Mouse (Mus musculus): ENCODE data around the gene Etv6.

Etv6 gene

DNA sequence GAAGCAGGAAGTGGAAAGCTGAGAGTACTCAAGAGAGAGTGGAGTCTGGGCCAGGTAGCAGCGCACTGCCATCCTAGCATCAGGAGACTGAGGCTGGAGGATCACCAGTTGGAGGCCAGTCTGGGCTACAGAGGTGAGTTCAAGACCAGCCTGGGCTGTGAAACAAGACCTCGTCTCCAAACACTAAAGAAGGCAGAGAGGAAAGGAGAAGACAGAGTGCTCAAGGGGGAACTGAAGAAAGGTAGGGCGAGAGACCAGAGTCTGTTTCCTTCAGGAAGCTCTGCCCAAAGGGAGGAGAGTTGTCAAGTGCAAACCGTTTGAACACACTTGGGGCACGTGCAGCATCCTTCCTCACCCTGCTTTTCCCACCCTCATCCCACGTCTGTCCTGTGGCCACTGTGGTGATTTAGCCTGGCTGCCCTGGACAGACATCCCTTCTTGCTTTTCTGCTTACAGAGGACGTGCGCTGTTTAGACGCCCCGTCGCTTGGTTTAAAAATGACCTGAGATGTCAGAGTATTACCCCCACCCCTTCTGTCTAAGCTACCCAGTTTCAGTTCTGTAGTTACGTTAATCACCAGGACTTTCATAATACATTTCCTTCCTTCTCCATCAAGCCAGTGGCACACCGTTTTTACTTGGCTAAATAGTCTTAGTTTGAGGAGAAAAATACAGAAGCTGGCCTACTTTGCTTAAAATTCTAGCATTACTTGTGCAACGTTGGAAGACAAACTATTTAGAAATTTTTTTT is 79.9 kb downstream of the Etv6 start:
- DNase-seq, result no peak

DNA sequence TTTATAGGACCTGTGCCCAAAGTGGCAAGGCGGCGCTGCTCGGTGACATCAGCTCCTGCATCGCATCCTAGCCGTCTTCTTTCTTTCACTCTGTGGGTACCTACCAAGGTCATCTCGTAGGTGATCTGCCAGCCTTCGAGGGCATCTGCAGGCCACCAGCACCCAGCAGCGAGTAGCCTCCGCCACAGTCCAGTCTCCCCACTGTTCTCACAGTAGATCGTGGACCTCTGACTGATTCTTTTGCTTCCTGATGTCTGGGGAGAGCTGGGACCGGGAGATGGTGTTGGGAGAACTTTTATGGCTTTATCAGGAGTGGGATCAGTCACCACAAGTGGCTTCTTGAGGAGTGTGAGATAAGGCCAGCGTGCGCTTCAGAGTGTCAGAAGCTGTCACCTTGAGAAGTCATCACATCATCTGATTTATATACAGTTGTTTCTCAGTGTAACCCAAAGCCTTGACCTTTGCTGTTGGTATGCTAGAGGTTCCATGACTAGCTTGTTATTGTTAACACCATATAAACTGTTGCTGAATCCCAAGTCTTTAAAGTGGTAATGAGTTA is 82.0 kb downstream of the Etv6 start:
- DNase-seq, result no peak

DNA sequence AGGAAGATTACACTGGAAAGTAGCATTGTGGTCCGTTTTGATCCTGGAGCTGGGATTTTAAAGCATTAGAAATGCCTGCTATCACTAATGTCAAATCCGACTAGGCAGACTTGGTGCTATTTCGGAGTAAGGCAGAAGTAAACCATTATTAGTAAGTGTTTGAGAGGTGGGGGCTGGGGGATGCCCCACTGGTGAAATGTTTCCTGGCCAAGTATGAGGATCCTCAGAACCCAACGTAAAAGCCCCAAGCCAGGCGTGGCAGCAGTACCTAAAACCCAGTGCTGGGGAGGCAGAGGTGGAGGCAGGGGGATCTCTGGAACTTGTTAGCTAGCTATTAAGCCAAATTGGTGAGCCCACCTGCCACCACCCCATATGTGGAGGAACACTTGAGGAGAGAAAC is 83.0 kb downstream of the Etv6 start:
- no peak for DNase-seq

DNA sequence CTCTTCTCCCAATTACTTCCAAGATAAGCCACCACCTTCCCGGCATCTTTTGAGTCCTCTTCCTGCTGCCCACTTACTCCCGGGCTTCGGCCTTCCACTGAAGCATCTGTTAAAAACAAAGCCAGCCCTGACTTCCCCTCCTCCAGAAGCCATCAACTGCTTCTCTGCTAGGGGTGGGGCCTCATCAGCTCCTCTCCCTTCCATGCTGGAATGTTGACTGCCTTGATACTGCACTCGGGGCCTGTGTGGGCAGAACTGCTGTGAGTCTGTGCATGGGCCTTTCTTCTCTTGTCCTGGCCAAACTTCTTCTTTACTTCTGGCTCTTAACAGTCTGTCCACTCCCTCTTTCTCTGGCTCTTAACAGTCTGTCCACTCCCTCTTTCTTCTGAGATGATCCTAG is 83.6 kb downstream of the Etv6 start:
- DNase-seq, result no peak

DNA sequence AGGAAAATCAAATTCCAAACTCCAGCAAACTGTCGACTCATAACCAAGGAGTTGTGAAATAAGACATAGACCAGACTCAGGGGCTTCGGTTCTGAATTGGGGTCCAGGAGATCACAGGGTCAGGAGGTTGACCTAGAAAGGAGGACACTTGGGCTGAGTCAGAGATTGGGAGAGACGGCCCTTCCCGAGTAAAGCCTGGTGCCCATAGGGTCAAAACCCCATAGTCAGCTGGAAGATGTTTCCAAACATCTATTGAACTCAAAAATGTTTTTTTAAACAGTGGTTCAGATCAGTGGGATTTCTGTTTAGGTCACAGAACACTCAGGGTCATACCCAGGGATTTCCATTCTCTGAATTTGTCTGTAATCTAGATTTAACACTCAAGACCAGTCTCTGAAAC is 84.7 kb downstream of the Etv6 start:
- no peak for DNase-seq

DNA sequence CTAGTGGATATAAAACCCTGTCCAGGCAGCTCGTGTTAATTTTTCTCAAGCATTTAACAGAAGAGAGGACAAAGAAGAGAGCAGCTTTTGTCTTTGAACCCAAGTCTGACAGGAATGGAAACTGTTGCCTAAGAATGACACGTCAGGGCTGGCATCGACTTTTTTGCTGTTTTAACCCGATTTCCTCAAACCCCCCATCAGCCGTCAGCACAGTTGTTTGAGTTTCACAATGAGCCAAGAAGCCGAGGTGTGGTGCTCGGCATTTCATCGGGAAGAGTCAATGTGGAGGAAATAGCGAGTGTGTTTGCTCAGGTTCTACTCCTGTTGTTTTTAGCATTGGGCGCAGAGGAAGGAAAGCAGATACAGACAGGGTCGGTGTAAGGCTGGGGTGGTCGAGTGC is 85.2 kb downstream of the Etv6 start:
- DNase-seq, result no peak

DNA sequence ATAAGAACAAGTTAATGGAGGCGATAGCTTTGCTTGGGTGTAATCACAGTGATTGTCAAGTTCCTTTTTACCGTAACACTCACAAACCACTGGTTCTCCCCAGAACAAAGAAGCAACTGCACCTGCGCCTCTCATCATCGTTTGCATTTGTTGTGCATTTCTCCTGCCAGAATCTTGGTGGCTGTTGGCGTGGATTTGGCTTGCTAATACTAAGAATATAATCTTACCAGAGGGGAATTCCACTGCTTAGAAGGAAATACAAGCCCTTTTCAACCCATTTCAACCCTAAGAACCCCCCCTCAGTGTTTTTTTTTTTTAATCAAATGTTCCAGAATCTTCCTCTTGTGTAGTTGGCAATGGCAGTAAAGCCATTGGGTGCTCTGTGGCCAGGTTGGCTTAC is 87.4 kb downstream of the Etv6 start:
- no peak for DNase-seq

DNA sequence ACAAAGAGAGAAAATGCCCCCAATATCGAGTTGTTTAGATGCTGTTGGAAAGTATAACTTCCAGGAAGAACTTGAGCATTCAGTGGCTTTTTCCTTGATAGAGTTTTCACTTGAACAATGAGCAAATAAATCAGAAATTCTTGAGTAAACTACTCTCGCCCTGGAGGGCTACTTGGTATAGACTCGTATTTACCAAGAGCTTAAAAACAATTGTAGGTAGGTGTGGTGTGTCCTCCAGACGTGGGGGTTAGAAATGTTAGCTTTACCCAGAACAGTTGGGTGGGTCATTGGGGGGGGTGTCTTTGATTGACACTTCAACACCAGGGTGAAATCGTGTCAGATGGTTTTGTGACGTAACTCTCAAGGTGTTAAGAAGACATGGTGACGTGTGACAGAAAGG is 88.0 kb downstream of the Etv6 start:
- no peak for DNase-seq

DNA sequence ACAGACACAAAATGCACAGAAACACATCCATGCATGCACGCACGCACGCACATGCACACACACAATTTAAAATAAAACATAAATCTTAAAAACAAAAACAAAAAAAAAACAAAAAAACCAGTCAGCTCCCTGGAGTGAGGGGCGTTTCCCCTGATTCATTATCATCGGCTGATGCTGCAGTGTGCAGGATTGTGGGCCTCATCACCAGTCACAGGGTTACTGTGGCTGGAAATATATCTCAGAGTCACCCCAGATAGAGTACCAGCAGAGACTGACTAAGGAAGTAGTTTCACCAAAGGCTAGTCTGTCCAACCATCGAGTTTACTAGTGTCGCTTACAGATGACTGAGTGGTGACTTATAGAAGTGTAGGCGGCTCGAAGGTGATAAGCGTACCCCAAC is 88.8 kb downstream of the Etv6 start:
- DNase-seq, result no peak

DNA sequence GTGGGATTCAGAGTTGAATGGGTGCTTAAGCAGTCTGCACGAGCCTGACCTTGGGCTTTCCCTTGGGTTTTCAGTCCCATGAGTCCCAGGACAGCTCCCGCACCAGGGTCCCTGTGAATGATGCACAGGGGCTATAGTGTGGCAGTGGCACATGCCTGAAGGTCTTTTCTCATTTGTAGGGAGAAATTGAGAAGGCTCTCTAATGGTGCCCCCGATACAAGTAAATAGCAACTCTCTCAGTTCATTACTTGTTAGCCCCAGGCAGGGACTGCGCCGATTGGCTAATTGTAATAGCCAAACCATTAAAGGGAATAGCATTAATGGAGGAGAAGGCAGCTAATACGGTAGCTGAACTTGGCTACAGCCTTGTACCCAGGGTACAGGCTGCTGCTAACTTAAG is 92.5 kb downstream of the Etv6 start:
- DNase-seq, result no peak

DNA sequence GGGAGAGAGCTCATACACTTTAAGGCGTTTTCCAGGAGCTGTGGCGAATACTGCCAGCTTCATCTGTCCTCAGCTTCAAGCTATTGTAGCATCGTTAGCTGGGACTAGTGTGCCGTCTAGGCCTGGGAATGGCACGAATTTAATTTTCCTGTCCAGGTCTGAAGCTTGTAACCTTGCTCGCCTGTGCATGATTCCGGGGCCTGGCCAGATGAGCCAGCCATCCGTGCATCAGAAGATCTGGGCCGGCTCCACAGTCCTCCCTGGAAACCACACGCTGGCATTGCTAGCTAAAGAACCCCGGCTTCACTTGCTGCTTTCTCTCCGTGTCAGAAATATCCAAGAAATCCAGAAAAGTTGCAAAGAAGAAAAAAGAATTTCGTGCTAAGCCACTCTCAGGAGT is 93.1 kb downstream of the Etv6 start:
- DNase-seq, result no peak

DNA sequence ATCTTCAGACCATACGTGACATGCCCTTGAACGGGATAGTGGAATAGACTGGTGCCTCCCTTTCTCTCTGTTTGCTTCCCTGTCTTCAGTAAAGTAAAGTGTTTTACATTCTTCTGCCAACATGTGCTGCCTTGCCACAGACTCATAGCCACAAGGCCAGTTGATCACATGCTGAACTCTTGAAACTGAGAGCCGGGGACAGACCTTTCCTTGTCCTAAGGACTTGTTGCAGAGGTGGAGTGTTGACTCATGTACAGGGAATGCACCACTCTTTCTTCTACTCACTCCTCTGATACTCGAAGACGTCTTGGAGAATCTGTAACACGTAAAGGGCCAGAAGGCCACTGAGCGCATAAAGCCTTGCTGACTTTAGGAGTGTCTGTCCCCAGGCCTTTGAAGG is 94.3 kb downstream of the Etv6 start:
- no peak for DNase-seq

DNA sequence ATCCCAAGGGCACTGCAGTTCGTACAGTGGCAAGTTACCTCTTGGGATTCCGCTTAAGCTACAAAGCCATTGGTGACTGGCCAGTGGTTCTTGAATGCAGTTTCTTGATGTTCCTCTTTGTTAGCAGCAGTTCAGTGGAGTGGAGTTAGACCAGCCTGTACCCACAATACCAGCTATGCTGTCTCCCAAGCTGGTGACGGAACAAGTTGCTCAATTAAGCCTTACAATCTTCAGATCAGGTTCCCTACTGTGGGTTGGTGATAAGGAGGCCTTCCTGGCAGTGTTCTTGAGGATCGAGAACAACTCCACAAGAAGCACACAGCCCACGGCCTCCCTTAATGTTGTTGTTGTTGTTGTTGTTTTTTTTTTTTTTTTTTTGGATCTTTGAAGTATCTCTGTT is 95.3 kb downstream of the Etv6 start:
- DNase-seq, result no peak

DNA sequence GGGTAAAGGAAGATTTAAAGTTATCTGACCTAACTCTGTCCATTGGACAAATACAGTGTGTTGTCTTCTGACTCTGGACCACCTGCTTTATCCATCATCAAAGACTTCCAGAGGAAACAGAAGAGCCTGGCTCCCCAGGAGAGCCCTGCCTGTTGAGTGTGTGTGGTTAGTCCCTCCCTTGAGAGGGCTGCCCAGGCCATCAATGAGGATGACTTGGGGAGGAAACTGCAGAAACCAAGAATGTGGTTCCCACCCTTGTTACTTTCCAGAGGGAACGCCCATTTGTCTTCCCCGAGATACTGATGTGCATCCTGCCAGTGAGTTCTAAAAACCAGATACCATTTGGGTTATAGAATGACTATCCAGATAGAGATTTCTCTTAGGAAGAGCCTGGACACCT is 96.1 kb downstream of the Etv6 start:
- DNase-seq, result no peak

DNA sequence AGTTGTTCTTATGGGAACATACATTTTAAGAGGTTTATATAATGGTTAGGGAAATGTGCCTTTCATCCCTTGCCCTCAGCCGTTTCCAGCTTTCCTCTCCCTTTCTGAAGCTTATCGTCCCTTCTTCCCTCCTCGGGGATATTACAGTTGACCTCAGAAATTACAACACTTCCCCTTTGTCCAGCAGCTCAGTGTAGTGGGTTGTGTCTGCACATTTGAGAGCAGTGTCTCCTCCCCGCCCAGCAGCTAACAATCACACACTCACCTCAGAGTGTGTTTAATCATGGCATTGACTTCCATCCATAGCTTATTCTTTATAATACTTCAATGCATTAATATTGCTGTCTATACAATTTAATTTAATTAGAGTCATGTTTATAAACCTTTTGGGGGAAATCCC is 98.3 kb downstream of the Etv6 start:
- no peak for DNase-seq

DNA sequence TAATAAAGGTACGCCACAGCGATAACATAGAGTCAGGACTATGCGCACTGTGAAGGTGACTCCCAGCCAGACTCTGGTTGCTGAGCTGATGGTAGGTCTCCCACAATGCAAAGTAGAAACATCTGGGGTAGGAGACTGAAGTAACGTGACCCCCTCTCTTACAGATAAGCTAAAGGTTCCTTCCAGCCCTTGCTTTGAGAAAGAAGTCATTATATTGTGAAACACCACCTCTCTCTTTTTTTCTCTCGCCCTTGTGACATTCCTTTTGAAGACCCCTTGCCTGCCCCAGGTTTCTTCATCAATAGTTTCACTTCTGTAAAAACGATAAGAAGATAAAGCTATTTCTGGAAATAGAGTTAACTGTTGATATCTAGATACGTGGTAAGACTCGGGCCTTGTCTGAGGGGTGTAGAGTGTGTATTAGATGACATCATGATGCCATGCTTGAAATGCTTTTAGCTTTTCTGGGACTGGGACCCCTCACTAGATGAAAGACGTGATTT is 99.4 kb downstream of the Etv6 start:
- no peak for DNase-seq

DNA sequence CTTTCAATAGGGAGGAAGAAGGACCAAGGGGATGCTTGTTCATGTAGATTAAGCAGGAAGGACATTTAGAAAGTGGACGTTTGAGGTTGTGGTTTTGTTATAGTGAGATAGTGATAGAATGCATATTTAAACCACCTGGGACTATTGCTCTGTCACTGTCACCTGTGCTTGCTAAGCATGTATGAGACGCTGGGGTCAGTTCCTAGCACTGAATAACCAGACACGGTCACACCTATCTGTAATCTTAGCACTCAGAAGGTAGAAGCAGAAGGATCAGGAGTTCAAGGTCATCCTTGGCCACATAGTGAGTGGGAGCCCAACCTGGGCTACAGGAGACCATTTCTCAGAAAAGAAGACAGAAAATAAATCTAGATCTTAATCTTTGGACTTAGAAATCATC is 100.8 kb downstream of the Etv6 start:
- DNase-seq, result no peak

DNA sequence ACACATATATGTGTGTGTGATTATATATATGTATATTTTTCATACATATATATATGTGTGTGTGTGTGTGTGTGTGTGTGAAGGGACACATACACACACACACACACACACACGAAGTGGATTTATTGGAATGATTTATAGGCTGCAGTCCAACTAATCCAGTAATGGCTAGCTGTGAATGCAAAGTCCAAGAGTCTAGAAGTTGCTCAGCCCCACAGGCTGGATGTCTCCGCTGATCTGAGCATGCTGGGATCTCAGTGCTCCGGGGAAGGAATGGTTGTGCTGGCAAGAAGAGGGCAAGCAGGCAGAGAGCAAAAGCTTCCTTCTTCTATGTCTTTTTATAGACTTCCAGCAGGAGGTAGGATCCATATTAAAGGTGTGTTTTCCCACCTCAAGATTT is 103.9 kb downstream of the Etv6 start:
- no peak for DNase-seq

DNA sequence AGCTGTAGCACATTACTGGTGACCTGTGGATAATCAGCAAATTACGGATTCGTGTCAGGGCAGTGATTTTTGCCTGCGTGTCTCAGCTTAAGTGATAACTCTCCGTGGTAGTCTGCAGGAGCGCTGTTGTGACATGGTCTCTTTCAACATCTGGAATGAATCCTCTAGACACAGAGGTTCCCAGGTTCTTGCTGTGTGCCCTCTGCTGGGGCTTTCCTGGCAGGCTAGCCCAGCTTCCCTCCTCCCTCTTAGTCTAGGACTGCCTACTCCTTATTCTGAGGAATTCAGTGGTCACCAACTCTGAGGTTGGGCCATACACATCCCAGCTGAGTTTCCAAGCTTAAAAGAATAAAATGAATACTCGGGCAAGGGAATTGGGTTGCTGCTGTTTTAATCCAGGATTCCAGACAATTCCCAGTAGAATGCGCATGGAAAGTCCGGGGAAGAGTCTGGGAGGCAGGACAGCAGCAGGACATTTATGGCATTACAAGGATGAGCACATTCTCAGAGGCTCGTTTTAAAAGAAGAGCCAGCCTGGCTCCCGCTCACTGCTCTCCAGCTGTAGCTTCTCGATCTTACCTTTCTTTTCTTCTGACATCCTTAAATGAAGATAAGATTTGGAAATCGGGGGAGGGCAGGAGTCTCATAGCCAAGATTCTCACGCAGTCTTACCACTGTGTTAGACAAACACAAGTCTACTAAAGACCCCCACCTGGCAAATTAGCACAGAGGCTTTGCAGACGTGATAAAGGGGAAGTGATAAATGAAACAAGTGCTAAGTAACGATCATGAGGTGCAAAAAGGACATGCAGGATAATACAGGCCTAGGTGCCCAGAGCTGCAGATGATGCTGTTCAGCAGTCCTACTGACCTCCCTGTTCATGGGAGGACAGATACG is 105.5 kb downstream of the Etv6 start:
- no peak for DNase-seq

DNA sequence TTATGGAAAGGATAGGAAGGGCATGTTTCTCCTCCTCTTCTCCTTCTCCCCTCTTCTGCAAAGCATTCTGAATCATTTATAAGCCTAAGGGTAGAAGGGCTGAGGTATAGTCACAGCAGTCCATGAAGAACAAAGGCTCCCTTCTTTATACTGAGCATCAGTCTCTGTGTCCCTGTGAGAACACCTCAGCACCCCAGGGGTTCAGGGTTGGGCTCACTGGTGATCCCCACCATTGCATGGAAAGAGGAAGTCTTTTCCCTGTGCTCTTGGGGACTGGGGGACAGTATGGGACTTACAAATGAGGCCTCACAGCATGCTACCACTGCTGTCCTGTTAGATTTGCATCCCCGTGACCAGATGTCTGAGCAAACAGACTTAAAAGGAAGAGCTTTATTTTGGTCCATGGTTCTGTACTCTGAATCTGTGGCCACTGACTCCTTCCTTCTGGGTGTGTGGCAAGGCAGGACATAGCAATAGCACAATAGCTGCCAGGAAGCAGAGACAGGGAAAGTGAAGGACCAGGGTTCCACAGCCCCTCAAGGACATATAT is 106.2 kb downstream of the Etv6 start:
- no peak for DNase-seq

DNA sequence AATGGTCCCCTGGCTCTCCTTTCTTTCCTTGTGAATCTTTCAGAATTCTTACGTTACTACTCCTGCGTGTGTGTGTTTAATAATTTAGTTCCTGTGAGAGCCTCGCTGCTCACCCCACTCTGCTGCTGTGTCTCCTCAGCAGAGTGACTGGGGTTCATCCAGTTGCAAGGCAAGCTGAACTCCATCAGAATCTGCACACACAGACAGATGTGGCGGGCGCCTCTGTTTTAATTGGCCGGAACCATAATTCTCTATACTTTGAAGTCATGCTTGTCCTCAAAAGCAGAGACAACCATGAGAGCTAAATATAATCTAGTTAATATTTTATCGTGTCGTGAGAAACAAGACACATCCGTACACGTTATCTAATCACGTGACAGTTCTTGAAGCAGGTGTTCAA is 107.2 kb downstream of the Etv6 start:
- DNase-seq, result no peak

DNA sequence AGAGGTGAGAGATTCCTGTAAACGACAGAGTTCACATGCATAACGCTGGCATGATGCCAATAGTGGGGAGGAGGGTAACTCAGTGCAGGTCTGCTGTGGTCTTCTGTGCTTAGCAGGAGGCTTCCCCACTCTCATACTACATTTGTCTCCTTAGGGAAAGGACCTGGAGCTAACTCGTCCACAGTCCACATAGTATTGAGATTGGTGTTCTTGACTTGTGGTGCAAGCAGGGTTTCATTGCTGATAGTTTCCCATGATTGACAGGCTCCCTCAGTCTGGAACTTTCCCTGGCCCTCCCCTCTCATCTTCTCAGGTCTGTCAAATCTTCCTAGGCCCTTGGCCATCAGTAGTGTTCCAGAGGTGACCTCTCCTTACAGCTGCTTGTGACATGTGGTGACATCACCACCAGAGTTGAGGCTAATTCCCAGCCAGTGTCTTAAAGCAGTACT is 108.2 kb downstream of the Etv6 start:
- peak; percentile 20 to 26 for DNase-seq

All from cerebellum, postnatal 10 days (tissue).